Mouse (Mus musculus) heart, embryonic 13.5 days (tissue): Measurements from ENCODE around the gene Ntn4. TPM values are rescaled to one million over a fixed set of nuclear protein-coding genes. Genes with fewer than 3 reads are reported as not detected.
"Not testable (repeated sequence)": the region's sequence is repeated elsewhere in the genome, so short reads cannot be mapped to it uniquely, and the experiment has no call there.

Source experiments
- ATAC-seq: fragments of 200-750 bp; cut with Nextera tagmentation; 2 replicates; pipeline ENCODE4 v1.8.0; 2017; ENCODE audit warnings: moderate TSS enrichment; ENCODE audit not compliant: insufficient number of reproducible peaks, low FRiP score, low TSS enrichment; ENCODE audit errors: extremely low read depth
- H3K27ac ChIP-seq: fragments of 300-500 bp; sonication (generic); replicated peaks from 2 replicates; pipeline ENCODE4 v1.5.1; 2015; ENCODE audit warnings: moderate library complexity, mild to moderate bottlenecking, inconsistent platforms
- H3K27me3 ChIP-seq: fragments of 300-500 bp; sonication (generic); replicated peaks from 2 replicates; pipeline ENCODE4 v1.6.1; 2015; ENCODE audit warnings: mild to moderate bottlenecking, inconsistent platforms
- H3K36me3 ChIP-seq: fragments of 300-500 bp; sonication (generic); 2 replicates; pipeline ENCODE4 v1.6.1; 2015; ENCODE audit warnings: mild to moderate bottlenecking, inconsistent platforms
- H3K4me1 ChIP-seq: fragments of 300-500 bp; sonication (generic); 2 replicates; pipeline ENCODE4 v1.6.1; 2015; ENCODE audit warnings: inconsistent platforms
- H3K4me2 ChIP-seq: fragments of 300-500 bp; sonication (generic); 2 replicates; pipeline ENCODE4 v1.6.1; 2015; ENCODE audit warnings: inconsistent platforms, mild to moderate bottlenecking, moderate library complexity
- H3K4me3 ChIP-seq: fragments of 300-500 bp; sonication (generic); 2 replicates; pipeline ENCODE4 v1.5.1; 2015; ENCODE audit warnings: moderate library complexity, mild to moderate bottlenecking, inconsistent platforms
- H3K9ac ChIP-seq: fragments of 300-500 bp; sonication (generic); 2 replicates; pipeline ENCODE4 v1.6.1; 2015; ENCODE audit warnings: inconsistent platforms, mild to moderate bottlenecking, moderate library complexity
- H3K9me3 ChIP-seq: fragments of 300-500 bp; sonication (generic); 2 replicates; pipeline ENCODE4 v1.6.1; 2016; ENCODE audit warnings: inconsistent platforms
- WGBS: fragments of 180-500 bp; shearing (Covaris S2); methylation state at CpG from one replicate; pipeline ENCODE4 v1.1.7; 2015; ENCODE audit warnings: mixed read lengths; 5-methylcytosine and 5-hydroxymethylcytosine counted together
- polyA plus RNA-seq: library from polyadenylated mRNA; unstranded; fragments of >200 nt; fragmentation: Nextera tagmentation; extraction: Ambion mirVana; gene quantifications from 2 replicates; pipeline ENCODE4 v1.2.1, GENCODE M21; 2015

Ntn4 gene
- polyA plus RNA-seq, 1 experiment from 2014 or later: 1.3 TPM

DNA sequence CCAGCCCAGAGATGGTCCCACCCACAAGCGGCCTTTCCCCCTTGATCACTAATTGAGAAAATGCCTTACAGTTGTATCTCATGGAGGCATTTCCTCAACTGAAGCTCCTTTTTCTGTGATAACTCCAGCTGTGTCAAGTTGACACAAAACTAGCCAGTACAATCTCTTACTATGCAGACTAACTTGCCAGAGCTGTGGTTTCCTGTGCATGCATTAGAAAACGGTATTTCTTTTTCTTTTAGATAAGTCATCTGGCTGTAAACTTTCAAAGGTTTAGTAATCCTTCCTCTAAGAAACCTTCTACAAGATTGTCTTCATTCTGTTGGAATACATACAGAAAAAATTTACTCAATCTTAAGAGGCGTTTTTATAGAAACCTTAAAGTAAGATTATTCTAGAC, 44.9 kb downstream of the Ntn4 start:
- not testable (repeated sequence) for H3K27me3 ChIP-seq, H3K27ac ChIP-seq, ATAC-seq, H3K9ac ChIP-seq, H3K9me3 ChIP-seq, H3K36me3 ChIP-seq, H3K4me2 ChIP-seq, H3K4me3 ChIP-seq
- H3K4me1 ChIP-seq: peaks cover 14% of the 10 kb centered on the region
- WGBS: 64% methylated on average over 3 of the region's 3 CpGs

DNA sequence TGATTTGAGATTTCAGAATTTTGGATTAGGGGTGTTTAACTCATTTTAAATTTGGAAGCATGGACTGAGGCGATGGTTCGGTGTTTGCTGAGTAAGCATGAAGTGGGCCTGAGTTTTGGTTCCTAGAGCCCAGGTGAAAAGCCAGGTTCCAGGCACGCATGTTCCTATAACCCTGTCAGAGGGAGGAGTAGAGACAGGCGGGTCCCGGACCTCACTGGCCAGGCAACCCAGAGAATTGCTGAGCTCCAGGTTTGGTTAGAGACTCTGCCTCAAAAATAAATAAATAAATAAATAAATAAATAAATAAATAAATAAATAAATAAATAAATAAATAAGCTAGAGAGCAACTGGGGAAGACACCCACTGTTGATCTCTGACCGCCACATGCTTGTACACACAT, 46.1 kb downstream of the Ntn4 start:
- no peak overlapping the region for H3K4me2 ChIP-seq

DNA sequence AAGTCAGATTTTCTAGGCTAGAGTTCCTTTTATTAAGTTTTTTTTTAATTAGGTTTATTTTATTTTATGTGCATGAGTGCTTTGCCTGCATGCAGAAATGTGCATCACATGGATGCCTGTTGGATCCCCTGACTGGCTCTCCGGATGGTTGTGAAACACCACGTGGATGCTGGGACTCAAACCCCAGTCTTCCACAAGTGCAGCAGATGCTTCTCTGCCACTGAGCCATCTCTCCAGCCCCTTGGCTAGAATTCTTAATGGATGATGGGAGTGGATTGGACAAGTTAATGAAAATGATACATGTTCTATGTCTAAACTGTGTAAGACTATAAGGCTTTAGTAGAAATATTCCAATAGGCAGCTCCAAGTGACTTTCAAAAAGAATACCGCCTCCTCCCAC, 47.3 kb downstream of the Ntn4 start:
- no peak for ATAC-seq
- H3K4me1 ChIP-seq: peaks cover 17% of the 10 kb centered on the region
- H3K36me3 ChIP-seq: 0 out of 2 replicates have a peak, but pooled peaks cover 4% of the 10 kb centered on the region
- H3K4me2 ChIP-seq: no peak overlapping the region
- no peak overlapping the region for H3K9ac ChIP-seq
- WGBS: 88% methylated on average over 3 of the region's 3 CpGs
- no peaks in the 10 kb centered on the region for H3K27me3 ChIP-seq
- H3K4me3 ChIP-seq: no peak overlapping the region
- H3K9me3 ChIP-seq: no peaks in the 10 kb centered on the region
- H3K27ac ChIP-seq: no peak overlapping the region

More for the DNA sequence above, 46.1 kb downstream of the Ntn4 start:
- Histone ChIP-seq H3K4me1 (peaks cover 14% of the 10 kb centered on the region), H3K4me3 (no peak overlapping the region), H3K9ac (no peak overlapping the region), H3K36me3 (0 out of 2 replicates have a peak, but pooled peaks cover 4% of the 10 kb centered on the region), H3K27ac (no peak overlapping the region), H3K9me3 (no peaks in the 10 kb centered on the region), H3K27me3 (no peaks in the 10 kb centered on the region)
- 85% methylated on average over 6 of the region's 6 CpGs for WGBS
- ATAC-seq: no peak

DNA sequence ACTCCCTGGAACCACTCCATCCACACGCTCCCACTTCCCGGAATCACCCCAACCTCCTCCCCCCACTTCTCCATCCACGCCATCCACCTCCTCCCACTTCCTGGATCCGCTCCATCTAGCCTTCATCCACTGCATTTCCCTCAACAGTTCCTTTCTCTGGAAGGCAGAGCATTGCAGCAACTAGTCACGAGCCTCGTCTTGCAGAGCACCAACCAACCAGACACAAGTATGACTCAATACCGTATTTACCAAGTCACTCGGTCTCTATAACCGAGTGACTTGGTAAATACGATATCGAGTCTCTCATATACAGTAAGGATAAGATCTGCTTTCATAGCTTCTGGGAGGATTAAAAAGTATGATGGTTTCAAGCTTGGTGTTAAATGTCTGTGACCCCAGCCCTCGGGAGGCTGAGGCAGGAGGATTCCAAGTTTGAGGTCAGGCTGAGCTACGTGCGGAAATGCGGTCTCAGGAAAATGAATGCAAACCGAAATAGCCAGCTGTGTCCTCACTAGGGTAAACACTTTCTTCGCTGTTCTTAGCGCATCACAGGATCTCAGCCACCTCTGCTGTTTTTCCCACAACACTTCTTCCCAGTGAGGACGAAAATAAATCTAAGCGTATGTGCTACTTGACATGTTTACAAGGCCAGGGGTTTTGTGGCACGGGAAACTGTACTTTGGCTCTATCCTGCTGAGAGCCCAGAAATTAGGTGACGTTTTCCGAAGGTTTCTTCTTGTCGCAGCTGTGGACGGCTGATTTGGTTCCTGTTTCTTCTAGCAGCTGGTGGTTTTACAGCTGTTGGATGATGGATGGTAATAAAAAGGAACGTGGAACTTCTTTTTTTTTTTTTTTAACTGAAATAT, 48.1 kb downstream of the Ntn4 start:
- Histone ChIP-seq H3K4me3 (no peak overlapping the region), H3K27me3 (no peaks in the 10 kb centered on the region), H3K27ac (no peak overlapping the region), H3K4me1 (peaks cover 17% of the 10 kb centered on the region), H3K36me3 (0 out of 2 replicates have a peak, but pooled peaks cover 2% of the 10 kb centered on the region), H3K9ac (no peak overlapping the region), H3K4me2 (no peak overlapping the region), H3K9me3 (no peaks in the 10 kb centered on the region)
- ATAC-seq: no peak
- 73% methylated on average over 26 of the region's 26 CpGs for WGBS

DNA sequence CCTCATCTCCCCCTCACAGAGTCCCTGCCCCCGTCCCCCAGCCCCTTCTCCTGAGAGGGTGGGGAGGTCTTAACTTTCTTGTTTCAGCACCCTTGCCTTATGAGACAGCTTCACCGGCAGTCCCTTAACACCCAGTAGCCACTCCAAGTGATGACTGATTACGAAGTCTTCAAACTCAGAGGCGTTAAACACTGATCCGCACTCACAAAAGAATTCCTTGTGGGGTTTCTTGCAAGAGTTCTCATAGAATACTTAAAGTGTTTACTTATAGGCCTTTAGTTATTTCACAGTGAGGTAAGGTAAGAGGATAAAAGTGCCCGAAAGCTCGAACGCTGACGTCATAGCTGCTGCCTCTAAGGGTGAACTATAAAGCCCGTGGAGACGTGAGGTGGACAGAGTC, 50.9 kb downstream of the Ntn4 start:
- no peak overlapping the region for H3K9ac ChIP-seq
- H3K27ac ChIP-seq: peak overlapping the region; percentile 53; the same call in 1 of the 2 replicates
- WGBS: 40% methylated on average over 11 of the region's 11 CpGs
- peaks cover 17% of the 10 kb centered on the region for H3K4me1 ChIP-seq
- peak overlapping the region; percentile 32 for H3K4me2 ChIP-seq
- no peaks in the 10 kb centered on the region for H3K36me3 ChIP-seq
- no peak for ATAC-seq
- H3K4me3 ChIP-seq: no peak overlapping the region
- no peaks in the 10 kb centered on the region for H3K9me3 ChIP-seq
- no peaks in the 10 kb centered on the region for H3K27me3 ChIP-seq

DNA sequence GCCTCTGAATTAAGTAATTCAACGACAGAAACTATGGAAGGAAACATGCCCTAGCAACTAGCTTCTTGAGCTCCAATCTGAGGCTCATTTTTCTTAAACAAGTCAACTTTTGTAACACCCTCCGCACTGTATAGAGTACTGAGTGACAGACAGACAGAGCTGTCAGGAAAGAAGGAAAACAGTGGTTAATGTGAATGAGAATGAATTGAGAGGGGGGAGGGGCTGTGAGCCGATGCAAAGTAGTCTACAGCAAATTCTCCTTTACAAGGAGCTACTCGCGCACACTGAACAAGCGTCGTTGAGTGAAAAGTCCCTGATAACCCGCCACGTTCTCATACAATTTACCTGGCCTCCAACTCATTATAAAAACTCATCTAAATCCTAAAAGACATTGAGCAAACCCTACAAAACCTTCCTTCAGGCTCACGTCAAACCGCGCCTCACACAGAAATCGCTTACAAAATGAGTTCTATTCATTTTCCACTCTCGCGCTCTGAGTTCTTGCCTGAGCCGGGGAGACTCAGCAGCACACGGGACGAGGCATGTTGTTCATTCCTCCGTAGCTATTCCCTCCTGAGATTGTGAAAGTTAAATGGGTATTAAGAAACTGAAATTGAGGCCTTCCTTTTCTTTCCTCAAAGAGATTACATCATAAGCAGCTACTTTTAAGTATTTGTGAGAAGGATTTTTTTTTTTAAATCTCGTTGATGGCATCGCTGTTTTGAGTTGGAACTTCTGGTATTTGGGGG, 54.7 kb downstream of the Ntn4 start:
- Histone ChIP-seq H3K4me2 (peak overlapping the region; percentile 16; the same call in 1 of the 2 replicates), H3K9me3 (no peaks in the 10 kb centered on the region), H3K36me3 (no peaks in the 10 kb centered on the region), H3K27ac (no peak overlapping the region), H3K4me3 (no peak overlapping the region), H3K27me3 (peaks cover 5% of the 10 kb centered on the region; the same call in 1 of the 2 replicates), H3K4me1 (peaks cover 9% of the 10 kb centered on the region), H3K9ac (no peak overlapping the region)
- ATAC-seq: no peak
- 58% methylated on average over 21 of the region's 21 CpGs for WGBS

DNA sequence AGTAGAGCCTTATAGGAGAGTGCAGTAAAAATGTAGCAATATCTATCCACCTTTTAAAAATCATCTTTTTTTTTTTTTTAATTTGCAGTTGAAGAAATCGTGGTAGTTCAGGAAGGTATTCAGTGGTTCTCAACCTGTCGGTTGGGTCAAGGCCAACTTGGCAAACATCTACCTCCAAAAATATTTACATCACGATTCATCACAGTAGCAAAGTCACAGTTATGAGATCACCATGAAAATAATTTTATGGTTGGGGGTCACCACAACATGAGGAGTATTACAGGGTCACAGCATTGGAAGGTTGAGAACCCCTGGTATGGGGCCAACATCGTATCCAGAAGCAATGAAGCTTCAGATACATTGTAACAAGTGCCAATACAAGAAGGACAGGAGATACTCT, 55.5 kb downstream of the Ntn4 start:
- Histone ChIP-seq H3K4me3 (no peak overlapping the region), H3K9ac (no peak overlapping the region), H3K27ac (no peak overlapping the region), H3K4me1 (peaks cover 11% of the 10 kb centered on the region), H3K9me3 (no peaks in the 10 kb centered on the region), H3K27me3 (peaks cover 5% of the 10 kb centered on the region; the same call in 1 of the 2 replicates), H3K36me3 (no peaks in the 10 kb centered on the region), H3K4me2 (no peak overlapping the region)
- whole genome bisulfite sequencing: 85% methylated on average over 4 of the region's 4 CpGs
- no peak for ATAC-seq

DNA sequence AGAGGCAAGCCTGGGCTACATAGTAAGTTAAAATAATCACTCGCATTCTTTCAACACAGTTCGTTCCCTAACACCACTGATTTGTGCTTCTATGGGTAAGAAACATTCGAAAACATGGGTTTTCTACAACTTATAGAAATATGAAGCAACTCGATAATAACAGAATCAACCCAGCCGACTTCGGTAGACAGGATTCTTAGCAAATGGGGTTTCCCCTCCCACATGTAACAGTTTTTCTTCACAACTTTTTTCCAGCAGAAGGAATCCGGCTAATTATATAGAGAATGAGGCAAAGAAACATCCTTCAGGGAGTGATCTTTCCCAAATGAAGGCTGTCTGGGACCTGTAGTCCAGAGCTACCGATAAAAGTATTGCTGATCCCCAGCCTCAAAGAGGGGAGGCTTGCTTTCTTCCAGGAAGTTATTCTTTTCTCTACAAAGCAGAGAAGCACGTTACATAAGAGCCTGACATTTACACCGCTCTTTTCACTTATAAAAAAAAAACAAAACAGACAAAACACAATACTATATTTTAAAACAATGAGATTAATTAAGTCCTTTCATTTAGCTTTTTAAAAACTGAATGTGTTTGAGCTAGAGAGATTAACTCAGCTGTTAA, 57.5 kb downstream of the Ntn4 start:
- peaks cover 5% of the 10 kb centered on the region; the same call in 1 of the 2 replicates for H3K27me3 ChIP-seq
- no peak overlapping the region for H3K4me2 ChIP-seq
- H3K9me3 ChIP-seq: no peaks in the 10 kb centered on the region
- 82% methylated on average over 10 of the region's 10 CpGs for WGBS
- H3K4me3 ChIP-seq: no peak overlapping the region
- no peak for ATAC-seq
- peaks cover 9% of the 10 kb centered on the region for H3K4me1 ChIP-seq
- H3K36me3 ChIP-seq: no peaks in the 10 kb centered on the region
- H3K9ac ChIP-seq: no peak overlapping the region
- H3K27ac ChIP-seq: no peak overlapping the region

DNA sequence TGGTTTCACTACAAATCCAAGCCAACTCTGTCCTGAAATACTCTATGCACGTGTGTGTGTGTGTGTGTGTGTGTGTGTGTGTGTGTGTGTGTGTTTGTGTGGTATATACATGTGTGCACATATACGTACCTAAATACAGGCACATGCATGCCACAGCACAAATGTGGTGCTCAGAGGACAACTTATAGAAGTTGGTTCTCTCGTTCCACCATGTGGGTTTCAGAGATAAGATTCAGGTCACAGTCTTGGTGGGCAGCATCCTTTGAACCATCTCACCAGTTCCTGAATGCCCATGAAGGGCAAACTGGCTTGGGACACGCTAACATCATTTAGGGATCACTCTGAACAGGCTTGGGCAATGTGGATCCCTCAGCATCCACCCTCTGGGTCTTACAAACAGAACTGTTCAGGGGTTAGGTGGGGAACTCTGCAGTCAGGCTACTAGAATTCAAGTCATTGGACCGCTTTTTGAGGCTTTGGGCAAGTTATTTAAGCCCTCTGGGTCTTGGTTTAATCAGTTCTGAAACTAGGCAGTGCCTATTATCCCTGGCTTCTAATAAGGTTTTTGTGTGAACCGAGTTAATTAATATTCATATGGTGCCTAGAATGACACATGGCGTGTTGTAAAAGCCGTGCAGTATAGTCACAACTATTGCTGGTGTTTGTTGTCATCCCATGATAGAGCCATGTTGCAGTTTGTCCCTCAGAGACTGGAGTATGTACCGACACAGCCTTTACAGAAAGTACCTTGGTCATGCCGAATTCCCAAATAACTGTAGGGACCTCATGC, 59.4 kb downstream of the Ntn4 start:
- no peak overlapping the region for H3K4me3 ChIP-seq
- H3K4me1 ChIP-seq: peaks cover 9% of the 10 kb centered on the region
- peaks cover 5% of the 10 kb centered on the region; the same call in 1 of the 2 replicates for H3K27me3 ChIP-seq
- H3K36me3 ChIP-seq: no peaks in the 10 kb centered on the region
- ATAC-seq: no peak; the same call in 1 of the 2 replicates
- H3K9ac ChIP-seq: no peak overlapping the region
- 78% methylated on average over 10 of the region's 10 CpGs for WGBS
- no peak overlapping the region for H3K4me2 ChIP-seq
- H3K27ac ChIP-seq: no peak overlapping the region
- H3K9me3 ChIP-seq: no peaks in the 10 kb centered on the region

DNA sequence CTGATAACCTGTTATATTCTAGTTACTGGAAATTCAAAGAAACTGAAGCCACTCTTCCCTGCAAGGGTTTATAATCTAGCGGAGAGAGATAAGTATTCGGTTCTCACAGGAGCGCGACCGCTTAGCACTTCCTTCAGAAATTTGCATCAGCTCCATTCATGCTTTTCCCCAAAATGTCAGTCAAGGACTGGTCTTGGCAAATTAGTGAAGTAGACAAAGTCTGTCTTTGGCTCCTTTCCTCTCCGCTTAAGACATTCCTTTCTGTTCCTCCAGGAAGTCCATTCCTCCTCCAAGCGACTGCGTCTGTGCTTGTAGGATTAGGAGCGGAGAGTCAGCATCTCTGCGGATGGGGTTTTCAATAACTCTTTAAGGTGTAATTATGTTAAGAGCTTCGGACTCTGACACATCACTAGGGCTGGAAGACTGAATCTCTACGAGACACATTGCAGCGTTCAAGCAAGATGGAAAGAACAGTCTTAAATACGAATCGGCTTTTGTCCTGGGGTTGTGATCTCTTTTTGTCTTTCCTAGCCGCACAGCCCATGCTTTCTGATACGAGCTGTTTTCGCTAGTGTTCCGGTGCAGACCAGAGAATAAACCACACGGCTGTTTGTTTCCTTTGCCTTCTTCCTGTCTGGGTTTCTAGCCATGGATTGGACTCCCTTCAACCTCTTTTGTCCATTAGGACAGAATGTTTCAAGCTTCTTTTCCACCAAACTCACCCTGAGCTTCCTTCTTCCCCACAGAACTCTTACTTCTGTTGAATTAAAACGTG, 60.3 kb downstream of the Ntn4 start:
- H3K9me3 ChIP-seq: no peaks in the 10 kb centered on the region
- peak overlapping the region; percentile 34 for H3K4me2 ChIP-seq
- no peak overlapping the region for H3K27ac ChIP-seq
- 69% methylated on average over 21 of the region's 21 CpGs for WGBS
- peaks cover 9% of the 10 kb centered on the region for H3K4me1 ChIP-seq
- peak overlapping the region; percentile 8; the same call in 1 of the 2 replicates for H3K4me3 ChIP-seq
- ATAC-seq: no peak
- no peak overlapping the region for H3K9ac ChIP-seq
- peaks cover 5% of the 10 kb centered on the region; the same call in 1 of the 2 replicates for H3K27me3 ChIP-seq
- H3K36me3 ChIP-seq: no peaks in the 10 kb centered on the region
